Mouse (Mus musculus) limb, embryonic 14.5 days (tissue): ENCODE results near the gene 2900092C05Rik. TPM values are rescaled to one million over a fixed set of nuclear protein-coding genes. Genes with fewer than 3 reads are reported as not detected.

ENCODE experiments used
- ATAC-seq: fragments of 200-750 bp; cut with Nextera tagmentation; 2 replicates; pipeline ENCODE4 v1.8.0; 2017; ENCODE audit warnings: low read depth, moderate number of reproducible peaks, moderate TSS enrichment; ENCODE audit not compliant: low FRiP score
- DNase-seq: peaks from one replicate; pipeline ENCODE4 v3.0.0-alpha.2; 2015; ENCODE audit warnings: low spot score
- H3K27ac ChIP-seq: fragments of 300-500 bp; sonication (generic); replicated peaks from 2 replicates; pipeline ENCODE4 v1.5.1; 2014; ENCODE audit warnings: low read depth, mild to moderate bottlenecking, low read length, moderate library complexity, mixed read lengths
- H3K27me3 ChIP-seq: fragments of 300-500 bp; sonication (generic); 2 replicates; pipeline ENCODE4 v1.6.1; 2014; ENCODE audit warnings: low read length, mixed read lengths; ENCODE audit not compliant: control insufficient read depth, insufficient read depth
- H3K36me3 ChIP-seq: fragments of 300-500 bp; sonication (generic); 2 replicates; pipeline ENCODE4 v1.6.1; 2014; ENCODE audit warnings: mild to moderate bottlenecking, low read length, moderate library complexity, mixed read lengths; ENCODE audit not compliant: control insufficient read depth, insufficient read depth
- H3K4me1 ChIP-seq: fragments of 300-500 bp; sonication (generic); 2 replicates; pipeline ENCODE4 v1.6.1; 2014; ENCODE audit warnings: antibody characterized with exemption, low read length, mixed read lengths; ENCODE audit not compliant: control insufficient read depth, insufficient read depth
- H3K4me2 ChIP-seq: fragments of 300-500 bp; sonication (generic); replicated peaks from 2 replicates; pipeline ENCODE4 v1.6.1; 2014; ENCODE audit warnings: low read depth, mild to moderate bottlenecking, low read length, moderate library complexity; ENCODE audit not compliant: severe bottlenecking
- H3K4me3 ChIP-seq: fragments of 300-500 bp; sonication (generic); replicated peaks from 2 replicates; pipeline ENCODE4 v1.5.1; 2014; ENCODE audit warnings: low read length
- H3K9ac ChIP-seq: fragments of 300-500 bp; sonication (generic); 2 replicates; pipeline ENCODE4 v1.6.1; 2014; ENCODE audit warnings: mild to moderate bottlenecking, low read depth, low read length, moderate library complexity; ENCODE audit not compliant: severe bottlenecking
- H3K9me3 ChIP-seq: fragments of 300-500 bp; sonication (generic); 2 replicates; pipeline ENCODE4 v1.6.1; 2016; ENCODE audit warnings: low read length; ENCODE audit not compliant: control insufficient read depth
- POLR2A ChIP-seq: fragments of 200-500 bp; IDR thresholded peaks from 2 replicates; pipeline ENCODE4 v1.8.0; 2012; ENCODE audit warnings: inconsistent platforms, mild to moderate bottlenecking, moderate library complexity, borderline replicate concordance; ENCODE audit not compliant: insufficient read depth, insufficient read length; ENCODE audit errors: extremely low read depth
- WGBS: fragments of 180-500 bp; shearing (Covaris S2); extraction: QIAGEN DNeasy Blood & Tissue Kit; methylation state at CpG from one replicate; pipeline ENCODE4 v1.1.7; 2014; 5-methylcytosine and 5-hydroxymethylcytosine counted together
- polyA plus RNA-seq, 2 experiments: library from polyadenylated mRNA; depleted of rRNA in 1 of 2; stranded (reverse) in 1 of 2; unstranded in 1 of 2; fragments of >200 nt; fragmentation: Nextera tagmentation in 1 of 2; extraction: Ambion mirVana in 1 of 2; gene quantifications; 2 replicates each; pipeline versions ENCODE4 v1.2.1 to v1.2.3; 2012 to 2014

Gene 2900092C05Rik
- polyA plus RNA-seq (2012; rRNA removed) (not detected in 2 replicates), polyA plus RNA-seq (2014; fragmentation: Nextera tagmentation; extraction: Ambion mirVana) (not detected in 2 replicates)

DNA sequence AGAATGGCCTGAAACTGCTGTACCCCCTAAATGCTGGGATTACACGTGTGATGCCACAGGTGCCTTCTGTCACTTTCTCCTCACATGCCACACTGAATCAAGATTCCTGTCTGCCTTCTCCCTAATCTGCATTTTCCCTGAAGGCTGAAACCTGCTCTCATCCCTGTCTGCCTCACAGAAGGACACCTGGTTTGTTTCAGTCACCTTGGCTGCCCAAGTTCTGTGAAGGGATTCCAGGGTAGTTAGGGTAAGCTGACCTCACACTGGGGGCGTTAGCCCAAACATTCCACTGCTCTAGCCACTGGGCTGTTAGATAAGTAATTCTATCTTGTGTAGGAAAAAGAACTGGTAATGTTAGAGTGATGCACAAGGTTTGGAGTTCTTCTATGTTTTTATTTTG is at the start of gene 2900092C05Rik:
Gene 2900092C05Rik (plus strand): TSS at position 301 of the 400 bp plus-strand sequence.
- no peak within 1 kb of the TSS for H3K9ac ChIP-seq
- no peak within 1 kb of the TSS for H3K4me3 ChIP-seq
- ATAC-seq (no peak), DNase-seq (no peak)
- no peak within 1 kb of the TSS for H3K27ac ChIP-seq
- TF ChIP-seq POLR2A, result no peak
- H3K4me1 ChIP-seq, result no peaks in the 10 kb centered on the region
- no peaks in the 10 kb centered on the region for H3K9me3 ChIP-seq
- H3K27me3 ChIP-seq, result no peaks in the 10 kb centered on the region
- no peak within 1 kb of the TSS for H3K4me2 ChIP-seq
- no peaks in the 10 kb centered on the region for H3K36me3 ChIP-seq
- 57% methylated on average over 2 of the region's 2 CpGs for whole genome bisulfite sequencing

DNA sequence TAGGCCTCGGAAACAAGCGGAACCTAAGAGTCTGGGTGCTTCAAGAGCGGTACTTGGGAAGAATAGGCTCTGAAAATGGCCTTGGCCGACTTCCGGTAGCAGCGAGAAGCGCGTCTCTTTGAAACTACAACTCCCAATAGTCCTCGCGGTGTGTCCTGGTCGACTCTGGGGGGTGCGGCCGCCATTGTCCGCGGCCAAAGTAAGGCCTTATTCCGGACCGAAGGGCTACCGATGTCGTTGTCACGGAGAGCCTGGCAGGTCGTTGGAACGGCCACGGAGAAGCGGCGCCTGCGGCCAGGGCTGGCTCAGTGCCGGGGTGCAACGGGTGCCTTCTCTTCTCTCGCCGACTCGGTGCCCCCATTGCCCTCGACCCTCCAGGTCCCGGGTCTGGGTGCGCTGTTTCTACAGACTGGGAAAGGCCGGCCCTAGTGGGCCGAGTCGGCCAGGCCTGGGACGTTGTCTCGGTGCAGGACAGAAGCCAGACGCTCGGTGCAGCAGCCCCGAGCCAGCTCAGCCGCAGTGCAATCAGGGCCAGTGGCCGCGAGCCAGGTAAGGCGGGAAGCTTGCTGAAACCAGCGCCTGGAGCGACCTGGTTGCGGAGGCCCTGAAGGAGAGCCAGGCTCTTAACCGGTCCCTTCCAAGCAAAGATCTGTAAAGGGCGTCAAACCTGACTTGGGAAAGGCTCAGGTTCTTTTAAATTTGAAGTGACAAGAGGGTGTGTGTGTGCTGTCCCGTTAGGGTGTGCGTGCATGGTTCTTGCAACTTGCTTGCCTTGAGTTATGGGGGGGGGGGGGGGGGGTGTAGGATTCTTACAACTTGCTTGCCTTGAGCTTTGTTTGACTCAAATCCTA is 33.9 kb upstream of the 2900092C05Rik start, which contains the start of gene Zfp606:
Gene Zfp606 (plus strand): TSS at position 136 of the 851 bp plus-strand sequence.
- Histone ChIP-seq H3K4me1 (no peaks in the 10 kb centered on the region), H3K27me3 (no peaks in the 10 kb centered on the region), H3K9me3 (peaks cover 15% of the 10 kb centered on the region; the same call in 1 of the 2 replicates), H3K36me3 (peaks cover 33% of the 10 kb centered on the region), H3K4me2 (peak within 1 kb of the TSS; percentile 49), H3K9ac (peak within 1 kb of the TSS; percentile 97), H3K4me3 (peak within 1 kb of the TSS; percentile 84), H3K27ac (peak within 1 kb of the TSS; percentile 92)
- DNase-seq, result peak; percentile 94
- TF ChIP-seq POLR2A, result peak; percentile 44; the same call in 1 of the 2 replicates
- WGBS, result 1% methylated on average over 52 of the region's 53 CpGs
- peak; percentile 97 for ATAC-seq

DNA sequence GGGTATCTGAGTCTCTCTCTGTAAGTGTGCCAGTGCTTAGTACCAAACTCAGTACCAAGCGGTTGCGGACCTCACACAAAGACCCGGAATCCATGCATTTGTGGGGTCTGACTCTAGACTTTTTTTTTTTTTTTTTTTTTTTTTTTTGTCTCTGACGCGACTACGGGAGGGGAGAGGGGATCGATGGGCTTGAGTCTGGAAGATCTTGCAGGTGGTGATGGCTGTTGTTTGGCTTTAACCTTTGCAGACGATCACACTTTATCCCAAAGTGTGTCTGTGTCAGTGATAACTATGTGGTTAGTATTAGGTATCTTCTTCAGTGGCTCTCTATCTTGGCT is 33.3 kb upstream of the 2900092C05Rik start:
- Histone ChIP-seq H3K36me3 (peaks cover 39% of the 10 kb centered on the region), H3K4me3 (peak overlapping the region; percentile 84), H3K27me3 (no peaks in the 10 kb centered on the region), H3K4me2 (peak overlapping the region; percentile 49), H3K27ac (peak overlapping the region; percentile 92; the same call in 1 of the 2 replicates), H3K4me1 (no peaks in the 10 kb centered on the region), H3K9me3 (peaks cover 16% of the 10 kb centered on the region; the same call in 1 of the 2 replicates), H3K9ac (peak overlapping the region; percentile 97)
- ATAC-seq (peak; percentile 19; the same call in 1 of the 2 replicates), DNase-seq (peak; percentile 16)
- 3% methylated on average over 7 of the region's 8 CpGs for WGBS
- TF ChIP-seq POLR2A, result no peak

DNA sequence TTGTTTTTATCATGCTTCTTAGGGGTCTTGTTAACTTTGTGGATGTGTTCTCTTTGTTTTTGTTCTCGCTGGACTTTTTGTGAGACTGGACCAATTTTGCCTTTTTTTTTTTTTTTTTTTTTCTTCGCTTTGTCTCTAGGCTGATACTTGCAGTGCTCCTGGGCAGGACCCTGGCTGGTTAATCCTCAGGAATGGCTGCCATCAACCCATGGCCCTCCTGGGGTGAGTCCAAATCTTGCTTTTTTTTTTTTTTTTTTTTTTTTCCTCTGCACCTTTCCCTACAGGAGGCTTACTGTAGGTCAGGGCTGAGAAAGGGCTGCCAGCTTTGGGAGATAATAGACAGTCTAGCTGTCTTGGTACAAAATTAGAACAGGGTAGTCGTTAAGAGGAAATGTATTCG is 32.8 kb upstream of the 2900092C05Rik start:
- H3K4me2 ChIP-seq, result peak overlapping the region; percentile 49
- peaks cover 19% of the 10 kb centered on the region; the same call in 1 of the 2 replicates for H3K9me3 ChIP-seq
- ATAC-seq (no peak), DNase-seq (no peak)
- H3K9ac ChIP-seq, result peak overlapping the region; percentile 97; the same call in 1 of the 2 replicates
- no peak for TF ChIP-seq POLR2A
- H3K27ac ChIP-seq, result no peak overlapping the region
- H3K4me3 ChIP-seq, result peak overlapping the region; percentile 84
- H3K4me1 ChIP-seq, result no peaks in the 10 kb centered on the region
- H3K36me3 ChIP-seq, result peaks cover 44% of the 10 kb centered on the region
- WGBS, result 78% methylated on average over 4 of the region's 4 CpGs
- no peaks in the 10 kb centered on the region for H3K27me3 ChIP-seq

DNA sequence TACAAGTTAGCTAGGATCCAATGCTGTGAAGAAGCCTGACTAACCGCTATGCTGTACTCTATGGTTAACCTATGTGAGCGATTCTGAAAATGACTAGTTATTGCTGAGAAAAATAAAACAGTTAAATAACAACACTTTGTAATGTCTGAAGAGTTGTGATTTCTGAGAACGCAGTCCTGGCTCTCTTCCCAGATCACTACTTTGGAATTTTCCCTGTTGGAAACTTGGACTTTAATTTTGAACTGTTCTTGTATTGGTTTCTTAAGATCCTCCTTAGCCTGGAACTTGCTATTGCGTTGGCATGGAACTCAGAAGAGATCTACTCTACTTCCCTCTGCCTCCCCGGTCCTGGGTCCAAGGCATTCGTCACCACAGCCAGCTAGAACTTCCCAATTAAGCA is 28.5 kb upstream of the 2900092C05Rik start:
- no peak overlapping the region for H3K4me3 ChIP-seq
- no peaks in the 10 kb centered on the region for H3K4me1 ChIP-seq
- no peak for ATAC-seq
- no peaks in the 10 kb centered on the region for H3K27me3 ChIP-seq
- no peak for TF ChIP-seq POLR2A
- H3K36me3 ChIP-seq, result peaks cover 87% of the 10 kb centered on the region
- no peak overlapping the region for H3K9ac ChIP-seq
- H3K27ac ChIP-seq, result no peak overlapping the region
- peaks cover 59% of the 10 kb centered on the region for H3K9me3 ChIP-seq
- no peak overlapping the region for H3K4me2 ChIP-seq
- DNase-seq, result no peak
- 94% methylated on average over 6 of the region's 6 CpGs for WGBS
